ENCODE assay signal across 8 mouse cellular contexts in the genomic region with DNA sequence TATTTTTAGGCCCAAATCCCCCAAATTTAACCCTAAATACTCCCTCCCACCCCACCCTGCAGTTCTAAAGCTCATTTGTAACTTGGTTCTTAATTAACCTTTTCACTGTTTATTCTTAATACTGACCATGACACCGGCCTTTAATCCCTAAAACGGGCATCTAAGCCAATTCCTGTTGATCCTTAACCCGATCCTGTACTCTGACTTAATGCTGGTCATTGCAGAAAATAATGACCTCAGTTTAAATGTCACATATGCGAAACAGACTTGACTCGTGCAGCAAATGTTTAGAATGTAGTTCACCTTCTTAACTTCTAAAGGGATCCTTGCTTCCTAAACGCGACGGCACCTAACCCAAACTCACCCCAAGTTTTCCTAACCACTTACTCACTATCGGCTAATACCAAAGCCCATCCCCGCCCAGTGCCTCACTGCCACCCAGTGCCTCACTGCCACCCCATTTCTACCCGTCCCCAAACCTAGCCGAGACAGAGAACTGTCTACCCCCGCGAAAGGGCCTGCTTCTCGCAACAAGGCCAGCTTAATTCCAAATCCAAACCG. TPM values are rescaled to one million over a fixed set of nuclear protein-coding genes. Genes with fewer than 3 reads are reported as not detected.
DNase-seq lines count a peak whose midpoint lies in the region; ATAC-seq lines count a peak whose summit lies in the region.

No protein-coding gene starts in this region.

- peak overlapping the region; percentile 91 for H3K27ac ChIP-seq in neural tube, embryonic 11.5 days (ENCODE audit: low read depth, low read length)
- peak overlapping the region; percentile 88 for H3K27ac ChIP-seq in limb, embryonic 11.5 days (replicated peaks; ENCODE audit: low read depth, low read length)
- peak overlapping the region; percentile 95 for H3K27ac ChIP-seq in neural tube, embryonic 14.5 days (ENCODE audit: low read depth, low read length)

- H3K9ac ChIP-seq in neural tube, embryonic 11.5 days (ENCODE audit: low read length): peak overlapping the region; percentile 95
- H3K9ac ChIP-seq in limb, embryonic 11.5 days (ENCODE audit: low read length): peak overlapping the region; percentile 93
- H3K9ac ChIP-seq in neural tube, embryonic 14.5 days (replicated peaks; ENCODE audit: low read depth, low read length): peak overlapping the region; percentile 71

- peak overlapping the region; percentile 69 for H3K4me2 ChIP-seq in neural tube, embryonic 11.5 days (ENCODE audit: low read depth)
- peak overlapping the region; percentile 70 for H3K4me2 ChIP-seq in limb, embryonic 11.5 days (ENCODE audit: low read depth, severe bottlenecking)
- peak overlapping the region; percentile 80 for H3K4me2 ChIP-seq in neural tube, embryonic 14.5 days (ENCODE audit: low read depth, low read length)

- no peaks in the 10 kb centered on the region for H3K27me3 ChIP-seq in neural tube, embryonic 11.5 days (ENCODE audit: control insufficient read depth, insufficient read depth, low read length)
- H3K27me3 ChIP-seq in limb, embryonic 11.5 days (ENCODE audit: control insufficient read depth, insufficient read depth, low read length): no peaks in the 10 kb centered on the region
- no peaks in the 10 kb centered on the region for H3K27me3 ChIP-seq in neural tube, embryonic 14.5 days (ENCODE audit: control insufficient read depth, insufficient read depth, low read length)

- no peaks in the 10 kb centered on the region for H3K9me3 ChIP-seq in neural tube, embryonic 11.5 days (ENCODE audit: control insufficient read depth, low read length)
- H3K9me3 ChIP-seq in limb, embryonic 11.5 days (ENCODE audit: control insufficient read depth, low read length): no peaks in the 10 kb centered on the region
- H3K9me3 ChIP-seq in neural tube, embryonic 14.5 days (ENCODE audit: control insufficient read depth, low read length): no peaks in the 10 kb centered on the region

- peak overlapping the region; percentile 89 for H3K4me3 ChIP-seq in neural tube, embryonic 11.5 days (ENCODE audit: low read depth, low read length)
- peak overlapping the region; percentile 84 for H3K4me3 ChIP-seq in limb, embryonic 11.5 days (ENCODE audit: low read depth, low read length)
- H3K4me3 ChIP-seq in neural tube, embryonic 14.5 days (ENCODE audit: low read depth, low read length): peak overlapping the region; percentile 63

- peak; percentile 13; the same call in 1 of the 2 replicates for ATAC-seq in cerebellum, adult (ENCODE audit: insufficient number of reproducible peaks, low FRiP score, low TSS enrichment)
- ATAC-seq in neural tube, embryonic 11.5 days (ENCODE audit: insufficient read depth, low FRiP score, low TSS enrichment): 0 out of 2 replicates have a peak, but pooled peaks have one; percentile 2
- 0 out of 2 replicates have a peak, but pooled peaks have one; percentile 11 for ATAC-seq in limb, embryonic 11.5 days (ENCODE audit: insufficient number of reproducible peaks, low FRiP score, low TSS enrichment, low read depth)
- no peak; the same call in 1 of the 2 replicates for ATAC-seq in neural tube, embryonic 14.5 days (ENCODE audit: low read depth)

- peaks cover 7% of the 10 kb centered on the region for H3K36me3 ChIP-seq in neural tube, embryonic 11.5 days (ENCODE audit: control insufficient read depth, insufficient read depth, low read length)
- peaks cover 5% of the 10 kb centered on the region; the same call in 1 of the 2 replicates for H3K36me3 ChIP-seq in limb, embryonic 11.5 days (ENCODE audit: control insufficient read depth, insufficient read depth, low read length)
- peaks cover 15% of the 10 kb centered on the region for H3K36me3 ChIP-seq in neural tube, embryonic 14.5 days (ENCODE audit: control insufficient read depth, insufficient read depth, low read length)

- no peak for DNase-seq in cerebellum, postnatal 4 days (ENCODE audit: low spot score in 2 of 2)
- no peak for DNase-seq in neural tube, embryonic 11.5 days (ENCODE audit: low spot score)
- no peak for DNase-seq in neural tube, embryonic 10.5 days (ENCODE audit: extremely low spot score, low spot score)
- no peak for DNase-seq in limb, embryonic 11.5 days (ENCODE audit: low spot score)
- DNase-seq in layer of hippocampus, postnatal 14 days (ENCODE audit: low spot score in 2 of 2): no peak
- DNase-seq in testis, postnatal 14 days (ENCODE audit: low spot score): no peak

- WGBS in neural tube, embryonic 11.5 days: 4% methylated on average over 16 of the region's 16 CpGs
- whole genome bisulfite sequencing in limb, embryonic 11.5 days: 2% methylated on average over 16 of the region's 16 CpGs
- WGBS in neural tube, embryonic 14.5 days: 3% methylated on average over 16 of the region's 16 CpGs

- H3K4me1 ChIP-seq in neural tube, embryonic 11.5 days (ENCODE audit: control insufficient read depth, insufficient read depth, low read length): peaks cover 38% of the 10 kb centered on the region
- H3K4me1 ChIP-seq in limb, embryonic 11.5 days (ENCODE audit: control insufficient read depth, insufficient read depth, low read length): peaks cover 33% of the 10 kb centered on the region
- peaks cover 32% of the 10 kb centered on the region for H3K4me1 ChIP-seq in neural tube, embryonic 14.5 days (ENCODE audit: control insufficient read depth, insufficient read depth, low read length)

RNA-seq across cellular contexts. Expression of a gene that starts 0.6 kb away (rescaled TPM):
- 56.0 and 62.5 TPM in 2 replicates for polyA plus RNA-seq in neural tube, embryonic 11.5 days (2014; fragmentation: Nextera tagmentation; extraction: Ambion mirVana)
- polyA plus RNA-seq in limb, embryonic 11.5 days (2014; fragmentation: Nextera tagmentation; extraction: Ambion mirVana): 39.4 and 43.3 TPM in 2 replicates
- polyA plus RNA-seq in neural tube, embryonic 14.5 days (2014; fragmentation: Nextera tagmentation; extraction: Ambion mirVana): 86.2 and 92.8 TPM in 2 replicates
- 10 to 100 TPM; 74.0 TPM for total RNA-seq in layer of hippocampus, postnatal 14 days (2021)

RNA-seq across cellular contexts. Expression of a gene that starts 1.0 kb away (rescaled TPM):
- polyA plus RNA-seq in neural tube, embryonic 11.5 days (2014; fragmentation: Nextera tagmentation; extraction: Ambion mirVana): 42.1 and 48.8 TPM in 2 replicates
- polyA plus RNA-seq in limb, embryonic 11.5 days (2014; fragmentation: Nextera tagmentation; extraction: Ambion mirVana): 39.1 and 39.5 TPM in 2 replicates
- 48.8 and 57.8 TPM in 2 replicates for polyA plus RNA-seq in neural tube, embryonic 14.5 days (2014; fragmentation: Nextera tagmentation; extraction: Ambion mirVana)
- 10 to 100 TPM; 46.0 to 52.1 TPM for total RNA-seq in layer of hippocampus, postnatal 14 days (2021)

RNA-seq across cellular contexts. Expression of a gene that starts 17.0 kb away (rescaled TPM):
- 26.5 and 32.1 TPM in 2 replicates for polyA plus RNA-seq in neural tube, embryonic 11.5 days (2014; fragmentation: Nextera tagmentation; extraction: Ambion mirVana)
- polyA plus RNA-seq in limb, embryonic 11.5 days (2014; fragmentation: Nextera tagmentation; extraction: Ambion mirVana): 32.6 and 34.1 TPM in 2 replicates
- 24.1 and 28.2 TPM in 2 replicates for polyA plus RNA-seq in neural tube, embryonic 14.5 days (2014; fragmentation: Nextera tagmentation; extraction: Ambion mirVana)
- 10 to 100 TPM; 44.5 to 55.8 TPM for total RNA-seq in layer of hippocampus, postnatal 14 days (2021)

RNA-seq across cellular contexts. Expression of a gene that starts 17.2 kb away (rescaled TPM):
- polyA plus RNA-seq in neural tube, embryonic 11.5 days (2014; fragmentation: Nextera tagmentation; extraction: Ambion mirVana): 29.8 and 30.8 TPM in 2 replicates
- 20.7 and 20.8 TPM in 2 replicates for polyA plus RNA-seq in limb, embryonic 11.5 days (2014; fragmentation: Nextera tagmentation; extraction: Ambion mirVana)
- 44.4 and 48.5 TPM in 2 replicates for polyA plus RNA-seq in neural tube, embryonic 14.5 days (2014; fragmentation: Nextera tagmentation; extraction: Ambion mirVana)
- 10 to 100 TPM; 56.1 to 60.6 TPM for total RNA-seq in layer of hippocampus, postnatal 14 days (2021)

RNA-seq across cellular contexts. Expression of a gene that starts 22.8 kb away (rescaled TPM):
- 1.8 and 2.4 TPM in 2 replicates for polyA plus RNA-seq in neural tube, embryonic 11.5 days (2014; fragmentation: Nextera tagmentation; extraction: Ambion mirVana)
- polyA plus RNA-seq in limb, embryonic 11.5 days (2014; fragmentation: Nextera tagmentation; extraction: Ambion mirVana): 2.3 TPM in 1 of 2 replicates, not detected in the other
- 1.9 TPM in 1 of 2 replicates, not detected in the other for polyA plus RNA-seq in neural tube, embryonic 14.5 days (2014; fragmentation: Nextera tagmentation; extraction: Ambion mirVana)
- not detected for total RNA-seq in layer of hippocampus, postnatal 14 days (2021)
